Mouse (Mus musculus): ENCODE measurements around the gene Grm5.

Grm5 gene

GRCm38 (mm10) chr7:87937415-87937814 is 353.4 kb downstream of the Grm5 start:
- DNase-seq, result no peak

- DNase-seq, result peak; percentile 10
Observed at GRCm38 (mm10) chr7:87938265-87938664, 354.3 kb downstream of the Grm5 start.

- no peak for DNase-seq
Observed at GRCm38 (mm10) chr7:87950205-87950604, 366.2 kb downstream of the Grm5 start.

- no peak for DNase-seq
Observed at GRCm38 (mm10) chr7:87973216-87973615, 389.2 kb downstream of the Grm5 start.

- DNase-seq, result no peak
Observed at GRCm38 (mm10) chr7:87975041-87975440, 391.1 kb downstream of the Grm5 start.

GRCm38 (mm10) chr7:87983494-87983893 is 399.5 kb downstream of the Grm5 start:
- no peak for DNase-seq

- DNase-seq, result no peak
Observed at GRCm38 (mm10) chr7:88014451-88014850, 430.5 kb downstream of the Grm5 start.

- DNase-seq, result peak; percentile 28
Observed at GRCm38 (mm10) chr7:88027411-88028132, 443.6 kb downstream of the Grm5 start.

- DNase-seq, result no peak
Observed at GRCm38 (mm10) chr7:88047366-88047765, 463.4 kb downstream of the Grm5 start.

GRCm38 (mm10) chr7:88054224-88054938 is 470.4 kb downstream of the Grm5 start:
- no peak for DNase-seq

- no peak for DNase-seq
Observed at GRCm38 (mm10) chr7:88056438-88056837, 472.5 kb downstream of the Grm5 start.

GRCm38 (mm10) chr7:88091115-88091514 is 507.1 kb downstream of the Grm5 start:
- DNase-seq, result no peak

GRCm38 (mm10) chr7:88096536-88097107 is 512.7 kb downstream of the Grm5 start:
- DNase-seq, result no peak

GRCm38 (mm10) chr7:88097715-88098114 is 513.7 kb downstream of the Grm5 start:
- DNase-seq, result peak; percentile 89

GRCm38 (mm10) chr7:88116724-88117409 is 532.9 kb downstream of the Grm5 start:
- no peak for DNase-seq

- peak; percentile 16 for DNase-seq
Observed at GRCm38 (mm10) chr7:88128080-88128848, 544.3 kb downstream of the Grm5 start.

GRCm38 (mm10) chr7:88129536-88130487 is 545.8 kb downstream of the Grm5 start:
- DNase-seq, result peak; percentile 11

GRCm38 (mm10) chr7:88130488-88130849 is 546.5 kb downstream of the Grm5 start:
- DNase-seq, result no peak

GRCm38 (mm10) chr7:88159542-88160241 is 575.7 kb downstream of the Grm5 start:
- no peak for DNase-seq

GRCm38 (mm10) chr7:88161586-88161985 is 577.6 kb downstream of the Grm5 start:
- DNase-seq, result no peak

Data from lung, postnatal 36 days (tissue).